Mouse (Mus musculus): ENCODE measurements around the gene Zfp362. TPM values are rescaled to one million over a fixed set of nuclear protein-coding genes. Genes with fewer than 3 reads are reported as not detected.
A peak's percentile ranks its signal among the peaks of the same experiment; 100 is the strongest.

Zfp362 gene
- polyA plus RNA-seq, 1 experiment from 2014 or later, result 23.6 TPM

DNA sequence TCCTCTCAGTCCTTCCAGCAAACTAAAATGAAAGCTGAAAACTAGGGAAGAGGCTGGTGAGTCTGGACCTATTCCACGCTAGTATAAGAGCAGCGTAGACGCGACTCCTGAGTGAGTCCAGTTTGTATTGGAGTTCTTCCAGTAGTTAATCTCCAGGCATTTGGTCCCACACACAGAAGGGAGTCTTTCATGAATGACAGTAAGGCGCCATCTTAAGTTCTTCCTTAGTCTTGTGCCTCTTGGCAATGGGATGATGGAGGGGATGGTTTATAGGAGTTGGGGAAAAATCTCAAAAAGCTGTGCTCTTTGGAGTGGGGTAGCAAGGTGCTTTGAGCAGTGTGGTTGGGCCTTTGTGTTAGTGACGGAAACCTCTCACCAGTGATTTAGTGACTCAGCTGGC, 75.6 kb downstream of the Zfp362 start:
- DNase-seq (ENCODE audit: low spot score), result no peak

GRCm38 (mm10) chr4:128729709-128730037, 76.2 kb downstream of the Zfp362 start:
- DNase-seq (ENCODE audit: low spot score), result no peak

- no peak for DNase-seq (ENCODE audit: low spot score)
Measured at GRCm38 (mm10) chr4:128729033-128729708, 76.7 kb downstream of the Zfp362 start.

DNA sequence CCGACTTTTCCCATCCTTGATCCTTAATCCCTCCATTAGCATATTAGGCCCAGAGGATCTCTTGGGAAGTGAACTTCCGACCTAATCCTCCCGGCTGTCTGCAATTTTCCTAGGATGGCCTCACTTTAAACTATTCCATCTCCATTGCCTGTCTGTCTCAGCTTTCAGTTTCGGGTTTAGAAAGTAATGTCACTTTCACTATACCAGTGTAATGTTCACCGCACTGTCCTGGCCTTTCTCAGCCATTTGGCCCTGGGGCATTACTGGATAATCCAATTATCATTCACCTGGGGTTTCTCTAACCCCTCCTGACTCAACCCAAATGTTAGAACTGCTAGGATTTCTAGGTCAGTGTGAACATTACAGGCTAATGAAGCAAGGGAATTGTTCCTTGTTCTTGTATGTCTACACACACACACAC, 77.4 kb downstream of the Zfp362 start:
- DNase-seq (ENCODE audit: low spot score), result no peak

DNA sequence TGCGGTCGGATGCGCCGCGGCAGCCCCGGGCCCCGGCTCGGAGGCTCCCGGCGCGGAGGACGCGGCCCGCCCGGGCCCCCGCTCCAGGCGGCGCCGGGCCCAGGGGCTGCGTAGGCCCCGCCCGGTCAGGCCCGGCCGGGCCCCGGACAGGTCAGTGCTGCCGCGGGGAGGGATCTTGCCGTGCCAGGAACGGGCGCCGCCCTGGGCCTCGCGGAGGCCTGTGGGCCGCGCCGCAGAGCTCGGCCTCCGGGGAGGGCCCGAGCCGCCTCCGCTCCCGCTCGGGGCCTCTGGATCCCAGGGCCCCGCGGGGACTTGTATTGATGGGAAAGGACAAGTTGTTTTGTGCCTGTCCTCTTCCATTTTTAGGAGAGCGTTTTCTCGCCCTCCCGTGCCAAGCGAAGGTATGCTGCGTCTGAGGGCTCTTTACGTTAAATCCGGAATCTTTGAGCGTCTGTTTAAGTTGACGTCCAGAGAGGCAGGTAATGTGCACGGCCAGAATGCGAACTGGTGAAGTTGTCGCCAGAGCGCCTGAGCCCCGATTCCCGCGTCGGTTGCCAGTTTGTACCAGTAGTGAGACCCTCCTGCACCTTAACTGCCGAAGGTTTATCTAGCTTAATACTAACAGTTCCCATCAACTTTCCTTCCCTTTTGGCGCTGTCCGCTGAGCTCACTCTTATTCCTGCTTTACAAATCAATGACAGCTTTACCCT, 78.0 kb downstream of the Zfp362 start:
- peak; percentile 38 for DNase-seq (ENCODE audit: low spot score)

DNA sequence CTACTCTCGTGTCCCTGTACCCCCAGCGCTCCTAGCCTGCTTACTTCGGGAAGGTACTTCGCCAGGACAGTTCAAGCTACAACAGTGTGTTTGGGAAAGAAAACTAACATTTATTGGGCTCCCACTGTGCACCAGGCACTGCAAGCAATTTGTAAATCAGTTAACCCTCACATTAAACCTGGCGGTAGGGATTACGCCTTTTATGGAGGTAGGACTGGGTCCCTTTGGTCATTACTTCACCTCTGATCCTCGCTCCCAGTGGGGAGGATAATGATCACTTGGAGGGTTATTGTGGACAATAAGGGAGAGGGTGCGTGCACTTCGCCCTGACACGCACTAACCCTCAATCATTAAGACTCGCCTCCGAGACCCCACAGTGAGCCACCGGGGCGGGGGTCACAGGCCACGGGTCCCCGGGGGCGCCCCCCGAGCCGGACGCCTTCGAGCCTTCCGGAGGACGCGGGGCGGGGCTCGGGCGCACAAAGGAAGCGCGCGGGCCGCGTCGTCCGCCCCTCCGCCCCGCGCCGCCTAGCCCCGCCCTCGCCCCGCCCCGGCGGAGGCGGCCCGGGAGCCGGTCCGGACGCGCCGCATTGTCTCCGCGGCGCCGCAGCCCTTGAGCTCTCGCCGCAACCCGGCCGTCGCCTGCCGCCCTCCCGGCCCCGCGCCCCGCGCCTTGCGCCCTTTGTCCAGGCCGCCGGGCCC, 78.7 kb downstream of the Zfp362 start:
- DNase-seq (ENCODE audit: low spot score), result peak; percentile 88

DNA sequence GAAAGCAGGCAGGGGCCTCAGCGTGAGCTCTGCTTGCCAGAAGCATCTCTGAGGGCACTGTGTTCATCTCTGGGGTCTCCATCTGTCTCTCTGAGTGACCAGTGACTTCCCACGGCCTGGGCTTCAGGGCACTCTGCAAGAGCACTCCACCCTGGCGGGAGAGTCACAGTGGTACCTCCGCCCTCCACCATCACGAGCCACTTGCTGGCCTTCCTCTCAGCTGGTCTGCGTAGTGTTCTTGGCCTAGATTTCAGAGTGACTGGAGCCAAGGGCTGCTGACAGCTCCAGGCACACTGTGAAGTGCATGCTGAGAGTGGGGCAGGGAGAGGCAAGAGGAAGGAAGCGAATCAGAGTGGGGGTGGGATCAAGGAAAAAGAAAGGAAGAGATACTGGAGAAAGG, 81.8 kb downstream of the Zfp362 start:
- no peak for DNase-seq (ENCODE audit: low spot score)

DNA sequence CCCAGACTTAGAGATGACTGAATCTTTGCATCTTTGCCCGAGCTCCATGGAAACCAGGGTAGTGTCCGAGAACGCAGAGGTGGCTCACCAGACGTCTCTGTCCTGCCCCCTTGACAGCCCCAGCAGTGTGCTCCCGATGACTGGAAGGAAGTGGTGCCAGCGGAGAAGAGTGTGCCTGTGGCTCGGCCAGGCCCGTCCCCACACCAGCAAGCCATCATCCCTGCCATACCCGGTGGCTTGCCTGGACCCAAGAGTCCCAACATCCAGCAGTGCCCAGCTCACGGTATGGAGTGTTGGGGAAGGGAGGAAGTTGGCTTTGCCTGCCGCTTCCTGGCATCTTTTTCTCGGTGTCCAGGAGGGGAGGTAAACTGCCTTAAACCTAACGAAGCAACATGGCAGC, 82.4 kb downstream of the Zfp362 start:
- no peak for DNase-seq (ENCODE audit: low spot score)

Other genes starting within 250 kb of the Zfp362 start
- 3.1 and 3.6 TPM in 2 replicates for gene Zscan20, start 195.9 kb downstream of the Zfp362 start, polyA plus RNA-seq (2015; fragmentation: Nextera tagmentation; extraction: Ambion mirVana)
- 11.0 and 13.9 TPM in 2 replicates for gene Tlr12, start 187.4 kb downstream of the Zfp362 start, polyA plus RNA-seq (2015; fragmentation: Nextera tagmentation; extraction: Ambion mirVana)
- 42.9 and 44.9 TPM in 2 replicates for gene Phc2, start 151.3 kb downstream of the Zfp362 start, polyA plus RNA-seq (2015; fragmentation: Nextera tagmentation; extraction: Ambion mirVana)
- gene A3galt2, start 50.7 kb downstream of the Zfp362 start, polyA plus RNA-seq (2015; fragmentation: Nextera tagmentation; extraction: Ambion mirVana), result 0.04 and 0.12 TPM in 2 replicates
- 0.84 and 1.0 TPM in 2 replicates for gene Trim62, start 77.5 kb upstream of the Zfp362 start, polyA plus RNA-seq (2015; fragmentation: Nextera tagmentation; extraction: Ambion mirVana)
- 7.1 and 9.2 TPM in 2 replicates for gene Azin2, start 156.4 kb upstream of the Zfp362 start, polyA plus RNA-seq (2015; fragmentation: Nextera tagmentation; extraction: Ambion mirVana)
- gene Ak2, start 185.9 kb upstream of the Zfp362 start, polyA plus RNA-seq (2015; fragmentation: Nextera tagmentation; extraction: Ambion mirVana), result 208 and 209 TPM in 2 replicates